Mouse (Mus musculus) heart, adult 2 months (tissue): ENCODE results near the gene Pnmt.

Experiments used
- CTCF ChIP-seq: fragments of 200-600 bp; IDR thresholded peaks from 2 replicates; pipeline ENCODE4 v1.8.1; 2022; ENCODE audit warnings: antibody characterized with exemption, mild to moderate bottlenecking, moderate library complexity
- EP300 ChIP-seq: fragments of 200-500 bp; IDR thresholded peaks from 2 replicates; pipeline ENCODE4 v1.6.1; 2011; ENCODE audit warnings: low read depth, low read length, control low read depth; ENCODE audit not compliant: insufficient read depth
- POLR2A ChIP-seq: fragments of 200-500 bp; IDR thresholded peaks from 2 replicates; pipeline ENCODE4 v1.6.1; 2011; ENCODE audit warnings: mild to moderate bottlenecking, low read depth, low read length, control low read depth; ENCODE audit not compliant: insufficient read depth

DNA sequence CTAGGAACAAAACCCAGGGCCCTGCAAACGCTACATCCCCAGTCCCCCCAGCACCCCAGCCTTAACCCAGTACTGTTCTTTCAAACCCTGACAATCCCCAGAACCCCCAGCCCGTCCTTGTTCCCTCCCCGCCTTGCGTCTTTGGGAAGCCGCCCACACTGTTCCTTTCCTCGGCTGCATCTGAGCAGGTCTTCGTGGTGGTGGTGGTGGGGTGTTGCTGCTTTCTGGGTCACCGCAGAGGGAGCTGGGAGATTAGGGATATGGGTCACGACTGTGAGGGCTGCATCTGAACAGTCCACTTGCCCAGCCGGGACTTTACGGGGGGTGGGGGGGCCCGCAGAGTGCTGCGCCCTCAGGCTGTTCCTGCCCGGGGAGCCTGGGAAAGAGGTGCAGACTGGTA is 31.8 kb upstream of the Pnmt start:
- TF ChIP-seq CTCF (no peak), EP300 (no peak), POLR2A (no peak)
